Mouse (Mus musculus) cerebellum, adult 11 months (tissue): ENCODE results near the gene Dnah2.
"Not testable (repeated sequence)": the region's sequence is repeated elsewhere in the genome, so short reads cannot be mapped to it uniquely, and the experiment has no call there.

ENCODE experiments used
- DNase-seq: peaks from one replicate; pipeline ENCODE4 v3.0.0; 2022

Gene Dnah2

DNA sequence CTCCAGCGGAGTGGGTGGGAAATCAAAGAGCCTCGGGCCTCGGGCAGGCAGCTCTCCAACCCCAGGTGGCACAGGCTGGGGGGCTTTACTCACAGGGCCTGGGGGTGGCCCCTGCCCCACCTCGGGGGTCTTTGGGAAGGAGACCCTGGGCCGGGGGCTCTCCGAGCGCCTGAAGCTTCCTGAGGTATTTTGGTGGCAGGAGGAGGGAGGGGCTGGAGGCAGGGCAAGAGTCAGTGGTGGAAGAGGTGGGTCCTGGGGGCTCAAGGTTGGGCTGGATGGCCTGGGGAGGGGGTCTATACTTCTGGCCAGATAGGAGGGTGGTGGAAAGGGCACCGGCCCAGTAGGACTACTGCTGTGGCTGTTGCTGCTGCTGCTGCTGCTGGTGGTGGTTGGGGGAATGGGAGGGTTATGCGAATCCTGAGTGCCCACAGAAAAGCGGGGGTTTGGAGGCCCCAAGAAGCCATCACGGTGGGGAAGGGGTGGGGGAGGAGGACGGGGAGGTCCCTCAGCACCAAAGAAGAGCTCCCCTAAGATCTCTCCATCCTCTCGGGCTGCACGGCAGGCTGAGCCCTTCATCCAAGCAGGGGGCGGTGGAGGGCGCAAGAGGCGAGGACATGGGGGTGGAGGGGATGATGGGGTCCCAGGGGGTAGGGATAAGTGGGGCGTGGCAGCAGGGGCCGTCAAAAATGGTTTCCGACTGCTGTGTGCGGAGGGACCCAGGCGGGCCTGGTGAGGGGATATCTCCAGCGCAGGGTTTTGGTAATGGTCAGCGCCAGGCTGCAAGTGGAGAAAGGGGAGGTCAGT lies 143.3 kb downstream of the Dnah2 start:
- DNase-seq: peak; percentile 30

DNA sequence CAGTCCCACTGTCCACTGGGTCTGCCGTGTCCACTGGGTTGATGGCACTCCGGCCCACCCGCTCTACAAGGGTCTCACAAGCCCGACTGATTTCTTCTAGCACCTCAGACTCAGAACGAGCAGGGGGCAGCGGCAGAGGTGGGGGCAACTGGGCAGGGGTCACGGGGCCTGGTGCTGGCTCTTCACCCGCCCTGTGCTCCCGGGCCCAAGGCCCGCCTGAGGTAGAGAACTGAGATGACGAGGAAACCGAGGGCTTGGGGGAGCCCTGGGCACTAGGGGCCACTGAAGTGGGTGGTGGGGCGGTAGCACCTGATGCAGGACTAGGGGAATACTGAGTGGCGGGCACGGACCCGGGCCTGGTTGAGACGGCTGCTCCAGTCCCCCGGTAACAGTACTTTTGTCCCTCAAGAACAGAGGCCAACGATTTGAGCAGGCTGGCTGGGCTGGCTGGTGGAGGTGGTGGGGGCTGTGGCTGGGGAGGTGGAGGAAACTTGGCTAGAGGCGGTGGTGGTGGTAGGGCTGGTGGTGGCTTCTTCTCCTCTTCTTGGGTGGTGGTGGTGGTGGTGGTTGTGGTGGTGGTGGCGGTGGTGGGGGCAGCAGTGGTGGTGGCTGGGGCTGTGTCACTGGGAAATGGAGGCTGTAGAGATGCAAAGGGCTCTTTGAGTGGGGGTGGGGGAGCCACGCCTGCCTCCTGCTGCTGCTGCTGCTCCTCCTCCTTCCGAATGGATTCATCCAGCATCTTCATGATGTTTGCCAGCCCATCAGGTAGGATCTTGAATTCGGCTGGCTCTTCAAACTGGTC lies 144.1 kb downstream of the Dnah2 start:
- DNase-seq: peak; percentile 34

DNA sequence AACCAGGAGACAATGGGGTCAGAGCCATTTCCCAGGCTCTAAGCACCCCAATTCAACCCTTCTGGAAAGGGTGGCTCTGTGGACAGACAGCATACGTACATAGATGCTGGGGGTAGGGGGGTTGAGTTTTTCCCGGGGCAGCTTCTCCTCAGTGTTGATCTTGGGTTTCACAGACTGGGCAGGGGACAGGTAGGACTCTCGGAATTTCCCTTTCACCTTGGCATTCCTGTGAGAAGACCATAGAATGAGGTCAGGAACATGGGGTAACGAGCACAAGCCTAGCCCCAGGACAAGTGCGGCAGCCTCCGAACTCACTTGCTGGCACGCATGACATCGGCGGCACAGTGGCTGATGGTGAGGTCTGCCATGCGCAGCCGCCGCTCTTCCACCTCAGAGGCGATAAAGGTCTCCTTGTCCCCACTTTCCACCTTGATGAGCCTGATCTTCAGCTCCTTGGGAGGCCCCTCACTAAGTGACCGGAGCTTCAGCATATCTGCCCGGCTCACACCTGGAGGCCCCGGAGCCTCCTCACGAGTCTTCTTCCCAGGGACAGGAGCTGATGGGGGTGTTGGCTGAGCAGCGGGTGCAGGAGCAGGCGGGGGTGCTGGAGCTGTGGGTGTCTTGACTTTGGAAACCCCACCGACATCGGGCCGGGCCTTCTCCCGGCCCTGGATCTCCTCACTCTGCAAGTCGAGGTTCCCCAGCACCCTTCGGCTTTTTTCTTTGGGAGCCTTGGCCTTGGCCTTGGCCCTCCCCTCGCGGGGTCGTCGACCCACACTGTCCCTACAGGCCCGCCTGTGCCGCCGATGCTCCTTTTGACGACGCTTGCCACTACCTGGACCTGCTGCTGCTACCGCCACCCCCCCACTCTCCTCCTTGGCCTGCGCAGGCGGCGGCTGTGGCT lies 145.0 kb downstream of the Dnah2 start:
- peak; percentile 21 for DNase-seq

DNA sequence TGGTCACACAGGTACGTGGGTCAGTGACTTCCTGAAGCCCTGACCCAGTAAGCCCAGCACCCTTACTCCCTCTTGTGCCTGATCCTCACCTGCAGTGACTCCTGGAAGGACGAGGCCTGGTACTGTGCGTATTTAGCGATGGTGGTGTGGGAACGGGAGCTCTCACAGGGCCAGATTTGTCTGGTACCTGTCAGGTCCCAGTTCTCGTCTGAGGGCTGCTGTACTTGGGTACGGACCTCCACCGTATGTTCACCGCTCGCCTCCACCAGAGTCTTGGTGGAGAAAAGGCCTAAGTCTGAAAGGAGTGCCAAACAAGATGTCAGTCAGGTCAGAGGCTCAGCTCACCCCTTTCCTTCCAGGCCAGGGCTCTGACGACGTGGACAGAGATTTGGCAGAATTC lies 146.9 kb downstream of the Dnah2 start:
- peak; percentile 35 for DNase-seq

DNA sequence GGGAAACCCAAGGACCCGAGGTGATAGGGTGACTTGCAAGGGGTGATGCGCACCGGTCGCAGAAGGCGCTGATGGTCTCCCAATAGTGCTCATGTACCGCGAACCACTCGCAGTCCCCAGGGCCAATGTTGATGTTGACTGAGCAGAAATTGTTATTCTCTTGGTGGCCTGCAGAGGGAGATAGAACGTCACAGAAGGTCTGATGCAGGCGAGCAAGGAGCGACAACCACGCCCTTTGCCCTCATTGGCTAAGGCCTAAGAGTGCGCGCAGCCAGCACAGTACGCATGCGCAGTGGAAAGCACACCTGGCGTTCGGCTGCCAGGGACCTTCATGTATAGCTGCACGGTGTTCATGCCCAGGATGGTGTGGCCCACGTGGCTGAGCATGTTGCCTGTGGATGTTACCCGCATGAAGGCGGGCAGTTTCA lies 147.7 kb downstream of the Dnah2 start:
- peak; percentile 94 for DNase-seq

DNA sequence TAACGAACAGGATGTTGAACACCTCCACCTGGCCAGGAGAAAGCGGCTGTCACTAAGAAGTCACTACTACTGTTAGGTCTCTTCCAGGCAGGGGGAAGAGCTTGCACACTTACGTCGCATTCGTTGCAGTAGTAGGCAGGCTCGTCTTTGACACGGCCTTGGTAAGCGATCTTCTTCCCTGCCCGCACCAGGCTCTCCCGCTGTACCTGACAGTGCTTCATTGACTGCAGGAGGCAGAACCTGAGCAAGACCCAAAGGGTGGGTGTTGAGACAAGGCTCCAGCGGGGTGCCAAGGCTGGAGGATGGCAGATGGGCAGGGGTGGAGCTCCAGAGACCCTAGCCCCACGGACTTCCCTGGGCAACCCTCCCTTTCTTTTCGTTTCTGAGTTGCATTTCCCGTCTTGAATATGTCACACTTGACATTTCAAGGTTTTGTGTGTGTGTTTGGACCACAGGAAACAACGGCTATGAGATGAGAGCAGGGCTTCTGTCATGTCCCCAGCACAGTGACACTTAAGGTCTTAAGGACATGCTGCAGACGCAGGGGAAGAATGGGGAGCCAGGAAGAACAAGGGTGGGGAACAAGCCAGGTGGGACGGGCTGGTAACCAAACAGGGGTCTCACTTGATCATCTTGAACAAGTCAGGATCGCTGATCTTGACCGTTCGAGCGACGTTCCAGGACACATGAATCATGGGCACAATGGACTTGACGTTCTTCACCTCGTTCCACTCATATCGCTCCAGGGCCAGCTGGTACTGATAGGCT lies 148.6 kb downstream of the Dnah2 start:
- peak; percentile 40 for DNase-seq

DNA sequence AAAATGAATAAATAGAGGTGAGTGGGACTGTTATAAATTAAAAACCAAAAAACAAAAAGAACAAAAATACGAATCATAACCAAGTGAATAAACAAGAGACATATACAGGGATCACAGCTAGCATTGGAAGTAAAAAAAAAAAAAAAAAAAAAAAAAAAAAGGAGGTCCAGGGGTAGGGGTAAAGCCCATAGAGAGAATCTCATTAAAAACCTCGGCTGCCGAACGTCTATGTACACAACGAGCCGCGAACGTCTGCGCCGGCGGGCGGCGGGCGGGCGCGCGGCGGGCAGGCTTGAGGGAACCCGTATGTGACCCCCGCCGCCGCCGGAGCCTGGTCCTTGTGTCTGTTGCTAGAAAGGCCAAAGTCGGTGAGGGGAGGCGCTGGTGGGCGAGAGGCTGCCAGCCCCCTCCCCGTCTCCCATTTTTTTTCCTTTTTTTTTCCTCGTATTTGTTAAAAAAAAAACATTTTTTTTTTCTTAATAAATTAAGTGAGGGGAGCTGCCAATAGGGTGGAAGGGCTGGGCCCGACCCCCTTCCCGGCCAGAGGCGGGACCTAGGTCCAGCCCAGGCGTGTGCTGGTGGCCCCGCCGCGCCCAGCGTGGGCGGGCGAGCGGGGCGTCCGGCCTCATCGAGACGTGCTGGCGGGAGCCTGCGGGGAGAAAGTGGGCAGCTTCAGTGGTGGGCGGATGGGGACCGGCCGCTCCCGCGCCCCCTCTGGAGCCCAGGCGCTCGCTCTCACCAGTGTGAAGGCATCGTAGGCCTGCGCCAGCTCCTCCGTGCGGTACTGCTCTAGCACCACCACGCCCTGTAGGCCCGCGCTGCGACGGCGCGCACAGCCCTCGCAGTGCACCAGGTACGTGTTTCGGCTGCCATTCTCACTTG lies 149.5 kb downstream of the Dnah2 start:
- DNase-seq: peak; percentile 41

DNA sequence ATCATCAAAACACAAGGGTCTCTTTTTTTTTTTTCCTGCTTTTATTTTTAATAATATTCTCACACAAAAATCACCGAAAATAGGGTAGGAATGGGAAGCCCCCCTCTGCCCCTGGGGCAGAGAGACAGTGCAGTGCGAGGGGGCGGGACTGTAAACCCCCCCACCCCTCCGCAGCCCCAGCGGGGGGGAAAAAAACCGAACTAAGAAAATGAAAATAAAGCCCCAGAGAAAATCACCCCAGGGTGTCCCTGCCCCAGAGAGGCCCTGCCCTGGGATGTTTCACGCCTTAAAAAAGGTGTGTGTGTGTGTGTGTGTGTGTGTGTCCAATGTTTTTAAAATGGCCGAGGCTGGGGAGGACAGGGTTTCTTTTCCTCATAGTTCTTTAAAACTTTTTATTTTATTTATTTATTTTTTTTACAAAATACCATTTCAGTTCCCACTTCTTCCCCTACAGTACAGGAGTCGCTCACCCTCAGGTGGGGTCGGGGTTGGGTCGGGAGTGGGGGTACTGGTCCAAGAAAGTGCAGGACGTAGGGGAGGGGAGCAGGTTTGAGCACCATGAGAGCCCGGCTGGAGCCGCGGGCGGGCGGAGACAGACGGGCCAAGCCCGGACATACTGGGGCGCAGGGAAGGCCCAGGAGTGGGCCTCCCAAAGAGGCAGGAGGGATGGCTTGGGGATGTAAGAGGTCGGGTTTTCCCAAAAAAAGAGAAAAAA lies 150.3 kb downstream of the Dnah2 start:
- peak; percentile 46 for DNase-seq

DNA sequence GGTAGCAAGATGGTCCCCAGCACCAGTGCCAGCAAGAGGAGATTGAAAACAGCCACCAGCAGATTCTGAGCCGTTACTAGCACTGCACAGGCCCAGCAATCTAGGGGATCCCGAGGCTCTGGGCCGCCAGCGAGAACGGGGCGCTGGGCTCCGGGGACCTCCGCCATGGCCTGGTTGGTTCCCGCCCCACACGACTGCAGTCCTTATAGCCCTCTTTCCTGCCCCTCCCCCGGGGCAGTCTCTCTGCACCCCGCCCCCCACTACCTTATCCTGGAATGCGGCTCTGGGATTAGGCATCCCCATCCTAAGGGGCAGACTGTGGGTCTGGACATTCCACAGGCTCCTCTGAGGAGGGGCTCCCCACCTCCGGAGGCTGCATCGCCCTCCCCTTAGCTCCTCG lies 150.9 kb downstream of the Dnah2 start, which contains the start of gene Tmem88:
Gene Tmem88 (minus strand): TSS at position 176 of the 400 bp plus-strand sequence.
- DNase-seq: peak; percentile 47

DNA sequence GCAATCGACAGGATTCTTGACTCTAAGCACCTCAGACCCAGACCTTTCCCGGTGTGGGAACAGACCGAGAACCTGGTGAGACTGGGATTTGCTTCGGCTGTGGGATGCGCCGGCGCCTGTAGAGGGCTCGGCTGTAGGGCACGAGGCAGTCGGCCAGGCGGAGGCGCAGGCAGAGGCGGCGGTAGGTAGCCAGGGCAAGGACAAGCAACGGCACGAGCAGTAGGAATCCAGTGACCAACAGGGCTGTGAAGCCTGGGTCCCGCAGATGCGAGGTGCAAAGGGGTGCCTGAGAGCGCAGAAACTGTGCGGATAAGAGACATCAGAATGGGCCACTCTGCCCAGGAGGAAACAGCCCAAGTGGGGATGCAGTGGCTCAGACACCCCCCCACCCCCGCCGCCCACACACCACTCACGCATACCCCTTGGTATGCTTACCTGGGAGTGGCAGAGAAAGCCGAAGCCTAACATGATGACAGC lies 151.3 kb downstream of the Dnah2 start:
- peak; percentile 65 for DNase-seq

DNA sequence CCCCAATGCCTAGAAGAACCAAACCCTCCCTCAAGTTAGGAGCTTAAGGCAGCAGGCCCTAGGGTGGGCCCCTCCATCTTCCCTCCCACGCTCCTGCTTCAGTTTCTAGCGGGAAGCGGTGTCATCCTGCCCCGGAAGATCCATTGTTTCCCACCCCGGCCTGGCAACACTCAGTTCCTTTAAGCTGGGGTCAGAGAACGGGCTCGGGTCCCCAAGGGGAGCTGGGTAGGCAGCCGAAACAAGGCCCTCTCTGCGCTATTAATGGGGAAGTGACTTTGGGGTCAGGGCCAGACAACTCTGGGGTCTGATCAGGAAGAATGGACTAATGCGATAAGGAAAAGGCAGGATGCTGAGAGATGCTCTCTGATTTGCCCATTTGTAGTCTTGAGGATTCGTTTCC lies 152.1 kb downstream of the Dnah2 start:
- peak; percentile 38 for DNase-seq

DNA sequence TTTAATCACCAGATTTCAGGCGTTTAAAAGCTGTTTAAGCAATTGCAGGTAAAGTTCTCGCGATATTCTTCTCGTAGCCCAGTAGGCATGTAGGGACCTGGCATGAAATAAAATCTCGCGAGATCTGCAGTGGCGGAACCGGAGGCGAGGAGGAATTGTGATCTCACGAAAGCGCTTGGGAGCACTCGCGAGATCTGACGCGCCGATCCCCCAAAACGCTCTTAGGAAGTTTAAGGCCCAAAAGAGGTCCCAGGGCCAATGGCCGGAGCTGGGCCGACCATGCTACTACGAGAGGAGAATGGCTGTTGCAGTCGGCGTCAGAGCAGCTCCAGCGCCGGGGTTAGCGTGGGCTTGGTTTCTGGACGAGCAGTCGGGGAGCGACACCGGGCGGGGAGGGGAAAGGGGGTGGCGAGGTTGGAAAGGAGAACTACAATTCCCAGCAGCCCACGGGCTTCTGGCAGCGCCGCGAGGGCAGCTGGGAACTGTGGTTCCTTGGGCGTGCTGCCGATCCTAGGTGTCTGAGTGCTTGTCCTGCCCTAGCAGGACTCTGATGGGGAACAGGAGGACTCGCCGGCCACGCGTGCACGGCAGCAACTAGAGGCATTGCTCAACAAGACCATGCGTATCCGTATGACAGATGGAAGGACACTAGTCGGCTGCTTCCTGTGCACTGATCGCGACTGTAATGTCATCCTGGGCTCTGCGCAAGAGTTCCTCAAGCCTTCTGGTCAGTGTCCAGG lies 153.1 kb downstream of the Dnah2 start:
- DNase-seq: peak; percentile 96

DNA sequence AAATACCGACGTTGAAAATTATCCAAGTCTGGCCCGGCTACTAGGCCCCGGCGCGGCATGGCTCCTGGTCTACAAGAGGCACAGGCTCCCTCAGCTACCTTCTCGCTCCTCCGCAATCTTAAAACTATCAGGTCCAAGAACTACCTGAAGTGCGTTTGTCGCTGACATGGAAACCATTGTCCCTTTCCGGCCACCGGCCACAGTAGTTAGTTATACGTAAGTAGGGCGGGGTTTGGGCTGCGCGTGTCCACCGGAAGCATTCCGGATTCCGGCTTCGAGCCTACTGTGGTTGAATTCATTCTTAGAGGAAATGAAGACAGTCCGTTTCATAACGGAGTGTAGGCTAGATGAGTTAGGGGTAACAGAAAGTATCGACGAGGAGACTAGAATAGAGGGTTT lies 153.7 kb downstream of the Dnah2 start, which contains the start of the genes Naa38 and Cyb5d1:
Gene Naa38 (plus strand): TSS at position 253 of the 399 bp plus-strand sequence.
Gene Cyb5d1 (minus strand): TSS at position 397 of the 399 bp plus-strand sequence.
- peak; percentile 91 for DNase-seq

DNA sequence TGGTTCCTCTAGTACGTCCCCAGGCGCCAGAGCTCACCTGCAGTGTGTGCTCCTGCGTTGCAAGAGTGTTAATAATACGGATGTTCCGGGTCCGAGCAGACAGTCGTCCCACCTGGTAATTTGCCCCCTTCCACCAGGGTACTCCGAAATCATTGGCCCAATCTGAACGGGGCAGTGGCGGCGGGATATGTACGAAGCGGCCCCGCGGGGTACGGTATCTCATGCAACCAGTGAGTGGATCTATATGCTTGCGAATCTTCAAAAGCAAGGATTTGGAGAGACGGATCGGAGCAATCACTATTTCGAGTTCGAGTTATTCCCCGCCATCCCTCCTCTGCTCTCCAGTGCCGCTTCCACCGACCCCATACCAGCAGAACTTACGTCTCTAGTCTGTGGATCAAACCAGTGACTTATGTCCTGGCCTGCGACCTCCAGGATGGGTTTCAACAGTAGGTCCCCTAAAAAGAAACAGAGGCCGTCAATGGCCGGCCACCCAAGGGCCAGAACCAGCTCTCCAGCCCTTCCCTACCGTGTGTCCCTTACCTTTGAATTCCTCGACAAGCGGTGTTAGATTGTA lies 154.2 kb downstream of the Dnah2 start:
- DNase-seq: not testable (repeated sequence)

DNA sequence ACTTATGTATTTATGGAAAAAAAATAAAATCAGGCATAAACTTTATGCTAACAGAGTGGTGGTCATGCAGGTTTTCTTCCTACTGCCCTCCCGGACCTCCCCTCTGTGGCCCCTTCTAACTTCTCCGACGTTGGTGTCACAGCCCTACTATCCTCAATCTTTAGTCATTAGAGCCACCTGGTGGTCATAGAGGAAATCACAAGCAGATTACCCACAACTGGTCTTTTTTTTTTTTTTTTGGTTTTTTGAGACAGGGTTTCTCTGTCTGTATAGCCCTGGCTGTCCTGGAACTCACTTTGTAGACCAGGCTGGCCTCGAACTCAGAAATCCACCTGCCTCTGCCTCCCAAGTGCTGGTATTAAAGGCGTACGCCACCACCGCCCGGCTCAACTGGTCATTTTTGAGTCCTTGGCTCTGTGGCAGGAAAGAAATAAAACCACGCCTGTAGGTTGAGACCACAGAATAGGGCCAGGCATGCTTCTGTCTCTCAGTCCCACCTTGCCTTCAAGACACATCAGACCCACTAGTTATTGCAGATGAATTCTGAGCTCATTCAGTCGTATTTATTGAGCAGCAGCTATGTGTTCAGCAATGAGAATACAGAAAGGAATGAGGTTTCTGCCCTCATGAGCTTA lies 158.4 kb downstream of the Dnah2 start:
- peak; percentile 65 for DNase-seq

DNA sequence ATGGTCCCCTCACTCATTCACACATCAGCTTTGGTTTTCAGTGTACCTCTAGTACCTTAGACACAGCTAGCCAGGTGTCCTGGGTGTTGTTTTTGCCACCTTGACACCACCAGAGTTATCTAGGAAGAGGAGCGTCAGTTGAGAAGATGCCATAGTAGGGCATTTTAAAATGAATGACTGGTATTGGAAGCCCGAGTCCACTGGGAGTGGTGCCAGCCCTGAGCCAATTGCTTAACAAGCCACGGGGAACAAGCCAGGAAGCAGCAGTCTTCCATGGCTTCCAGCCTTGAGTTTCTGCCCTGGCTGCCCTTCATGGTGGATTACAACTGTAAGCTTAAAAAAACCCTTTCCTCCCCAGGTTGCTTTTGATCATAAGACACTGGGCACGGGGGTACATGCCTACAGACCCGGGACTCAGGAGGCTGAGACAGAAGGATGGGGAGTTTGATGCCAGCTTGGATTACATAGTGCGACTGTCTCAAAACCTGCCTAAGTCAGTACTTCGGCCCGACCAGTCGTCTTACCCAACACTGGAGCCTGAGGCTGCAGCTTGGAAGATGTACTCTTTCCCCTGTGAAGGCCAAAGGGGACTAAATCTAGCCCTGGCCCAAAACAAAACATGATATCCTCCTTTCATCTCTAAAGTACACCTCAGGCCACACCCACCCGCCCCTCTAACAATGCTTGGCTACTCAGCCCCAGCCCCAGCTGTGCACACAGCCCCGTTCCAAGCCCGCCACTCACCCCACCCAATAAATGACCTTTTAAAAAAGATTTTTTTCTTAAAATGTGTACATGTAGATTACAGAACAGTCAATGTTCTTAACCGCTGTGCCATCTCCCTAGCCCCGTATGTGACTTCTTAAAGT lies 159.1 kb downstream of the Dnah2 start:
- DNase-seq: peak; percentile 45

DNA sequence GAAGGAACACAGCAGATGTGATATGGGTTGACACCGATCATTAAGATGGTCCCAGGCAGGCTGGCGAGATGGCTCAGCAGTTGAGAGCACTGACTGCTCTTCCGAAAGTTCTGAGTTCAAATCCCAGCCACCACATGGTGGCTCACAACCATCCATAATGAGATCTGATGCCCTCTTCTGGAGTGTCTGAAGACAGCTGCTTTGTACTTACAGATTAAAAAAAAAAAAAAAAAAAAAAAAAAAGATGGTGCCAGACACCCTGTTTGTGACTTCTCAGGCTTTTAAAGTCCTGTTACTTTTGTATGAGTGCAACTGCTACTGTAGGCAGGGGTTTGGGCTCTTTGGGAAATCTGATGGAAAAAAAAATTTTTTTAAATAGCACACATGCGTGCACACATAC lies 160.2 kb downstream of the Dnah2 start:
- DNase-seq: no peak
